Mouse (Mus musculus) spleen, adult 2 months (tissue): Measurements from ENCODE around the gene Anxa5.

Experiments
- CTCF ChIP-seq: fragments of 200-500 bp; IDR thresholded peaks from 2 replicates; pipeline ENCODE4 v1.5.1; 2011; ENCODE audit warnings: mild to moderate bottlenecking, inconsistent platforms; ENCODE audit not compliant: insufficient read depth, insufficient read length, insufficient replicate concordance; ENCODE audit errors: extremely low read depth
- POLR2A ChIP-seq: fragments of 200-500 bp; IDR thresholded peaks from 2 replicates; pipeline ENCODE4 v1.6.1; 2011; ENCODE audit warnings: low read depth, low read length, inconsistent platforms

DNA sequence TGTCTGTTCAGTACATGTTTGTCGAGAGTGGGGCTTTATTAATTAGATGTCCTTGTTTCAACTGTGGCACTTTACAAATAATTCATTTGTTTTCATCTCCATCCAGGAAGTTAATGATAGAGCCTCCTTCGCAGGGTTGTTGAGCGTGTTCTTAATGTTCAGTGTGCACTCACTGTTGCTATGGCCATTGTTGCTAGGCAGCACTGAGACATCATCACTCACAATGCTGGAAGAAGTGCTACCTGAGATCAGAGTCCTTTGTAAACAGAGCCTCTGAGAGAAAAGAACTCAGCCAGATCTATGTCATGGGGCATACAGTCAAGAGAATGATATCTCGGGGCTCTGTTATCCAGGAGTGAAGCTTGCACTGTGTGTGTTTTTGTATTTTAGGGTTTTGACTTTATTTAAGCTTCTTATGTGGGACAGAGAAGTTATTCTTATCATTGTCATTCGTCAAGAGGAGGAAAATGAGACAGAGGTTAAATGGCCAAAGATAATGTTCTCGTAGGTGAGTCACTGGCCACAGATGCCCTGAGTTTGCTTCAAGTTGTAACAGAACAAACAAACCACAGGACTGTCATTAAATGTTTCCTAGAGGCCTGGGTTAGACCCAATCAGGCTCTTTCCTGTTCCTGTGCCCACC, 18.1 kb upstream of the Anxa5 start:
- TF ChIP-seq POLR2A, result no peak
- no peak for TF ChIP-seq CTCF
